Mouse (Mus musculus) stomach, postnatal 0 days (tissue): ENCODE measurements at regions not wholly inside any gene's neighbourhood (a gene's known extent, or its start where the extent isn't known, plus 50 kb on each side); places are given as distances from the start of the nearest gene placed in this dataset.

ENCODE experiments used
- ATAC-seq: fragments of 200-750 bp; cut with Nextera tagmentation; 2 replicates; pipeline ENCODE4 v1.8.0; 2017; ENCODE audit not compliant: low FRiP score, low TSS enrichment
- DNase-seq: peaks from one replicate; pipeline ENCODE4 v3.0.0-alpha.2; 2016; ENCODE audit warnings: low spot score
- H3K27ac ChIP-seq: fragments of 300-500 bp; sonication (generic); replicated peaks from 2 replicates; pipeline ENCODE4 v1.5.1; 2014; ENCODE audit warnings: mild to moderate bottlenecking, control low read depth
- H3K27me3 ChIP-seq: fragments of 300-500 bp; sonication (generic); 2 replicates; pipeline ENCODE4 v1.6.1; 2014; ENCODE audit warnings: low read length; ENCODE audit not compliant: control insufficient read depth, insufficient read depth
- H3K36me3 ChIP-seq: fragments of 300-500 bp; sonication (generic); 2 replicates; pipeline ENCODE4 v1.6.1; 2014; ENCODE audit warnings: low read length, mixed read lengths; ENCODE audit not compliant: control insufficient read depth, insufficient read depth
- H3K4me1 ChIP-seq: fragments of 300-500 bp; sonication (generic); replicated peaks from 2 replicates; pipeline ENCODE4 v1.6.1; 2014; ENCODE audit warnings: antibody characterized with exemption; ENCODE audit not compliant: control insufficient read depth, insufficient read depth
- H3K4me2 ChIP-seq: fragments of 300-500 bp; sonication (generic); replicated peaks from 2 replicates; pipeline ENCODE4 v1.6.1; 2014; ENCODE audit warnings: low read depth, mild to moderate bottlenecking, control low read depth, moderate library complexity
- H3K4me3 ChIP-seq: fragments of 300-500 bp; sonication (generic); 2 replicates; pipeline ENCODE4 v1.5.1; 2014; ENCODE audit warnings: low read depth, low read length, control low read depth
- H3K9ac ChIP-seq: fragments of 300-500 bp; sonication (generic); 2 replicates; pipeline ENCODE4 v1.6.1; 2014; ENCODE audit warnings: mild to moderate bottlenecking, low read length, control low read depth, mixed read lengths
- H3K9me3 ChIP-seq: fragments of 300-500 bp; sonication (generic); 2 replicates; pipeline ENCODE4 v1.6.1; 2016; ENCODE audit warnings: low read length; ENCODE audit not compliant: control insufficient read depth
- CTCF ChIP-seq: IDR thresholded peaks from 2 replicates; pipeline ENCODE4 v1.5.1; 2016; ENCODE audit warnings: antibody characterized with exemption, low read depth, mild to moderate bottlenecking, moderate library complexity
- EP300 ChIP-seq: optimal IDR thresholded peaks from 2 replicates; pipeline ENCODE3; 2016; ENCODE audit warnings: antibody characterized with exemption
- WGBS: fragments of 180-500 bp; shearing (Covaris S2); extraction: QIAGEN DNeasy Blood & Tissue Kit; methylation state at CpG from one replicate; pipeline ENCODE4 v1.1.7; 2014; 5-methylcytosine and 5-hydroxymethylcytosine counted together

- DNase-seq (no peak), ATAC-seq (no peak)
- Histone ChIP-seq H3K4me1 (no peaks in the 10 kb centered on the region), H3K36me3 (no peaks in the 10 kb centered on the region), H3K4me2 (no peak overlapping the region), H3K9me3 (no peaks in the 10 kb centered on the region), H3K9ac (no peak overlapping the region), H3K27me3 (no peaks in the 10 kb centered on the region), H3K27ac (peak overlapping the region; percentile 73), H3K4me3 (no peak overlapping the region)
- TF ChIP-seq EP300 (no peak), CTCF (no peak)
- 57% methylated on average over 12 of the region's 12 CpGs for WGBS
Measured at GRCm38 (mm10) chr5:43088650-43089397, 144.1 kb upstream of the Cpeb2 start.

GRCm38 (mm10) chr5:43089475-43089874, 143.5 kb upstream of the Cpeb2 start:
- Histone ChIP-seq H3K4me2 (no peak overlapping the region), H3K4me3 (no peak overlapping the region), H3K9ac (no peak overlapping the region), H3K27ac (peak overlapping the region; percentile 20), H3K9me3 (no peaks in the 10 kb centered on the region), H3K36me3 (no peaks in the 10 kb centered on the region), H3K4me1 (no peaks in the 10 kb centered on the region; the same call in 1 of the 2 replicates), H3K27me3 (no peaks in the 10 kb centered on the region)
- WGBS: 66% methylated on average over 2 of the region's 2 CpGs
- DNase-seq (no peak), ATAC-seq (0 out of 2 replicates have a peak, but pooled peaks have one; percentile 21)
- TF ChIP-seq CTCF: no peak
- no peak for TF ChIP-seq EP300

DNA sequence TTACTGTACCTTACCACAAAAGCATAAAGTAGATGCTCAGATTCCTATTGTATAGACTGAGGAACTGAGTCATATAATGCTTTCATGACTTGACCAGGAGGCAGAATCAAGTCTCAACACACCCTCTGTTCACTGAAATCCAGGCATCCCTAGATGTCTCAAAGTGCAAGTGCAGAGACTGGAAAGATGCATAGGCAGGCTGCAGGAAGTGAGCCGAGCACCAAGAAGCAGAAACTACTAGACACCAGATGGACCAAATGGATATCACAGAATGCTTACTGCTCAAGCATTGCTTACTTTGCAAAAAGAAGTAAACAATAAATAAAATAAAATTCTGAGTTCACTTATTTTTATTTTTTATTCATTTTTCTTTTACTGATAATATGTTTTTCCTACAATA, 143.0 kb upstream of the Cpeb2 start:
- no peak for TF ChIP-seq CTCF
- no peak for TF ChIP-seq EP300
- Histone ChIP-seq H3K27me3 (no peaks in the 10 kb centered on the region), H3K9ac (no peak overlapping the region), H3K36me3 (no peaks in the 10 kb centered on the region), H3K27ac (no peak overlapping the region; the same call in 1 of the 2 replicates), H3K9me3 (no peaks in the 10 kb centered on the region), H3K4me3 (no peak overlapping the region), H3K4me2 (no peak overlapping the region), H3K4me1 (no peaks in the 10 kb centered on the region; the same call in 1 of the 2 replicates)
- no peak for ATAC-seq
- DNase-seq: no peak
- WGBS: 67% methylated on average over 1 of the region's 1 CpGs

GRCm38 (mm10) chr5:43093647-43094326, 139.2 kb upstream of the Cpeb2 start:
- Histone ChIP-seq H3K4me3 (no peak overlapping the region), H3K9me3 (no peaks in the 10 kb centered on the region), H3K9ac (no peak overlapping the region), H3K27ac (peak overlapping the region; percentile 30; the same call in 1 of the 2 replicates), H3K27me3 (no peaks in the 10 kb centered on the region), H3K36me3 (no peaks in the 10 kb centered on the region), H3K4me1 (no peaks in the 10 kb centered on the region; the same call in 1 of the 2 replicates), H3K4me2 (no peak overlapping the region)
- DNase-seq (no peak), ATAC-seq (0 out of 2 replicates have a peak, but pooled peaks have one; percentile 6)
- whole genome bisulfite sequencing: 66% methylated on average over 5 of the region's 5 CpGs
- TF ChIP-seq CTCF (no peak), EP300 (no peak)

DNA sequence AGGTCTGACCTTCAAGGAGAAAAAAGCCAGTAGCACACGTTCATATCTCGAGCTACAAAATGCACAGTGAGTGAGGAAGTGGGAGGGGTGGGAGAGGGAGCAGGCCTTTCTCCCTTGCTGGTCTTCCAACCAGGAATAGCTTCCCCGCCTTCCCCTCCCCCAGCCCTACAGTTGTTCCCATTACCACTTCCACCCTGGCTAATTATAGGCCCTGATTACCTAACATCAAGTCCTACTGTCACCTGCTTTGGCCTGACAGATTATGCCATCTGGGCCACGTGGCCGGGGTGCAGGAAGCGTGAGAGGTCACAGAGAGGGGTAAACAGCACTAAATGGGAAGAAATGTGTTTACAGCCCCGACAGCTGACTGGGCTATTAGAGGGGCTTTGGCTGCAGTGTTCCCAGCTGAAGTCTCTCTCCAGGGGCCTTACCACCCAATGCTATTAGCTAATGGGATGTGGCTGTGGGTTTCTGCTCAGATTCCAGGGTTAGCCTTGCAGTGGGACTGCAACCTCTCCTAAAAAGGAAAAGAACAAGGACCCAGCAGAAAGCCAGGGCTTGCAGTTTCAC, 138.6 kb upstream of the Cpeb2 start:
- Histone ChIP-seq H3K4me2 (no peak overlapping the region), H3K9me3 (no peaks in the 10 kb centered on the region), H3K27ac (peak overlapping the region; percentile 36; the same call in 1 of the 2 replicates), H3K9ac (no peak overlapping the region), H3K27me3 (no peaks in the 10 kb centered on the region), H3K4me1 (no peaks in the 10 kb centered on the region; the same call in 1 of the 2 replicates), H3K4me3 (no peak overlapping the region), H3K36me3 (no peaks in the 10 kb centered on the region)
- TF ChIP-seq EP300: no peak
- ATAC-seq (peak; percentile 54; the same call in 1 of the 2 replicates), DNase-seq (no peak)
- 21% methylated on average over 7 of the region's 7 CpGs for WGBS
